Mouse (Mus musculus) kidney, adult 11 months (tissue): ENCODE results near the gene Itgb2l.
A peak's percentile ranks its signal among the peaks of the same experiment; 100 is the strongest.
"Not testable (repeated sequence)": the region's sequence is repeated elsewhere in the genome, so short reads cannot be mapped to it uniquely, and the experiment has no call there.

ENCODE experiments used
- DNase-seq: peaks from one replicate; pipeline ENCODE4 v3.0.0; 2022

The Itgb2l gene

GRCm38 (mm10) chr16:96443468-96443867 lies at the start of gene Itgb2l:
Gene Itgb2l, minus strand, starts transcription at chr16:96443619.
- no peak for DNase-seq

DNA sequence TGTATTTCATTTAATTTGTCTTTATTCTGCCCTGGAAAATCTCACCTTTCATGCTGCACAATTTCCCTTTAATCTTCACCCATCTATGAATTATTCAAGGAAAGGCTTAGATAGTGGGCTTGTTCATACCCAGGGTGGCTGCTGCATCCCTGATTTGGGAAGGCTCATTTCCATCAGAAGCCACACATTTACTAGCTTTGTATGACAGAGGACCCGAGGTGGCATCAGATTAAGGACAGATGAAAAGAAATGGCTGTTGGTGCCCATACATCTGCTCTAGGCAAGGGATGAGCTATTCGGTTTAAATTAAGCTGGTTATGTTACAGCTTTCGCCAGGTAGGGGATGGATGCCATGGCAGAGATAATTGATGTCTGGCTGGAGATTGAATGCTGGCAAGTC lies 48.1 kb upstream of the Itgb2l start:
- no peak for DNase-seq

DNA sequence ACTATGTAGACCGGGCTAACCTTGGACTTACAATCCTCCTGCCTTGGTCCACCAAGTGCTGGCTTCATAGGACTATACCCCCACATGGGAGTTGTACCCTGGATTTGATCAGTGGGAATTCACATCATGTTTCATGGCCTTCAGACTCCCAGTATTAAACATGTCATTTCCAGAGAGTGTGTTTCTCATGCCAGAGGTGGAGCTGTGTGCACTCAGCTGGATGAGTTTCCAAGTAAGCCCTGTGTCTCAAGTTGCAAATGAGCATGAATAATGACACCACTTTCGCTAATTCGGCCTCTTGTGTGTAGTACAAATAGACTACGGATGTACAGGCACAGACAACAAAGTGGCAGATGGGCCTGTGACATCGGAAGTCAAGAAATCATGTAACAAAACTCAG lies 44.6 kb upstream of the Itgb2l start:
- no peak for DNase-seq

DNA sequence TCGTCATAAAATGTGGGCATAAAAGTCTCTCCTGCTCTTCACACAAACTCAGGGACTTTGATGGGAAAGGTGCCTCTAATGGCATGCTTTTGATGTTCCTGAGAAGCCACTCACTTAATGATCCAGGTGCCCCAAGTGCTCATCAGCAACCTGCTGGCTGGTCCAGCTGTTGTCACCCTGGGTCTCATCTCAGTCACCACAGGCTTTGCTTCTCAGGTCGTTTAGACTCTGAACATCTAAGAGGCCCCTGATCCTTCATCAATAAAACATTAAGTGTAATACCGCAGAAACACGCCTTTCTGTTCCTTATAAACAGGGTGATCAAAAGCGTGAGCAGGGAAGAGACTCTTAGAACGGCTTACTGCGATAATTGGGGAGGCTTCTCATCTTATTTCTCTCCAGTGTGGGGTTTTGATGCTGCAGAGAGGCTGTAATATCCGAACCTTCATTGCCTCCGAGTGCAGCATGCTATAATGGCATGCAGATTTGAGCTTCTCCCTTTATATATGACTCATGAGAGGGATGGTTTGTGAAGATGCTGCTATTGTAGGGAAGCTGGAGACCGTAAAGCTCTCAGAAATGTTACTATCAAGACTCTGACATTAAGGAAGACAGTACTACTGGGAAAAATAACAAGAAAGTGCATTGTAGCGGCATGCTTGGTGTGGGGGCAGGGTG lies 43.7 kb upstream of the Itgb2l start:
- DNase-seq: no peak

DNA sequence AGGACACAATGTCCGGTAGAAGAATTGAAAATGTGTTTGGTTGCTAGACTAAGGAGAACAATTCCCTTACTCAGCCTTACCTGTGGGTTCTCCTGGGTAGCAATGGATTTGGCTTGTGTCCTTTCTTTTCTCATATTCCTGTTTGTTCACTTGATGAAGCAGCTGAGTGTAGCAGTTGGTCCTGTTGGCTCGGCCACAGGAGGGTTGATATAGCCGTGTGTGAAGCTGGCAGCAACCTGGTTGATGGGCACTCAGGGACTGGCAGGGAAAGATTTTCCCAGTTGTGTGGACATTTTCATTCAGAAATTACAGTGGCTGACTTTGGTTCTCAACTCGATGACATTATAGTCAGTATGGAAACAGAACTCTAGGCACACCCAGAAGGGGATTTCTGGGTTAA lies 38.4 kb upstream of the Itgb2l start:
- DNase-seq: no peak

GRCm38 (mm10) chr16:96474185-96474584 lies 30.8 kb upstream of the Itgb2l start:
- no peak for DNase-seq

DNA sequence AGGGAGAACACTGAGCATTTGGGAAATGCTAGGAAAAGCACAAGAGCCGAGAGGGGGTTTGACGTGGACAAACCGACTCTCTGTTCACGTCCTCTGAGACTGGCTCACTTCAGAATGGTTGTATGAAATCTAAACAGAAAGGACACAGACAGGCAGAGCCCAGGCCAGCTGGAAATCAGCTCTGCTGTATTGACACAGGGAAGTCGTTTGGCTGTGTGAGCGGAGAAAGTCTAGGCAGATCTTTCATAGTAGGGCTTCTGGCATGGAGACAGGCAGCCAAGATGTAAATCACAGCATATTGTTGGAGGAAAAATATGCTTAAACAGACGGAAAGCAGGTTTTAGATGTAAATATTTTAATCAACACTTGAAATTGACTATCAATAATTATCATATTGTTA lies 29.4 kb upstream of the Itgb2l start:
- DNase-seq: no peak

DNA sequence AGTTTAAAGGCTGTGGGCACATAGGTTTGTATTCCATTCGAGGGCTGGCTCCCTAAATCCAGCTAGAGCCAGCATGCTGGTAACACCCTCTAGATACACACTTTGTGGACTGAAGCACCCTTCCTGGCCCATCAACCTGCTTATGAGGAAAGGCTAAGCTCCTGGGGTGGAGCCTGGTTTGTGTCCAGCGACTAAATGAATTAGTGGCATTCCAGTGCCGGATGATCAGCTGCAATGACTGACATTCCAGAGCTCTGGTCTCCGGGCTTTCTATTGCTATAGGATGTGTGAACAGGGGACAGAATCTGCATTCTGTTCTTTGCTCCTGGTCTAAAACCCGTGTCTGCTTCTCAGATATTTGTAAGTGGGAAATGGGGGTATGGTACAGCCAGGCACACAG lies 28.9 kb upstream of the Itgb2l start:
- DNase-seq: peak; percentile 11

DNA sequence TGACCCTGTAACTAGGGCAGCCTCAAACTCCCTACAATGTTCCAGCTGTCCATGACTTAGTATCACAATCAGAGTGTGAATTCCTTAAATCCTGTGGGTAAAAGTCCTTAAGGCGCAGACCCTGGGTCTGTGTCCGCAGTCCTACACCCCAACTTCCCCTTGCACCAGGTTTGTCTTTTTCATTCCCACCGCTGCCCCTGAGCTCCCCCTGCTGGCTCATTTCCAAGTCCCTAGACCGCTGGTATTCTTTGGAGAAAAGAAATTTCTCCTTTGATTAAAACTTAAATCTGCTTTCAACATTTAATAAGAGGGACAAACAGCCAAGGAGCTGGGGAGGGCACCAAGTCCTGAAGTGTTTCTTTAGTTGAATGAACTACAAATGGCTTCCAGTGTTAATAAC lies 26.2 kb upstream of the Itgb2l start:
- no peak for DNase-seq

DNA sequence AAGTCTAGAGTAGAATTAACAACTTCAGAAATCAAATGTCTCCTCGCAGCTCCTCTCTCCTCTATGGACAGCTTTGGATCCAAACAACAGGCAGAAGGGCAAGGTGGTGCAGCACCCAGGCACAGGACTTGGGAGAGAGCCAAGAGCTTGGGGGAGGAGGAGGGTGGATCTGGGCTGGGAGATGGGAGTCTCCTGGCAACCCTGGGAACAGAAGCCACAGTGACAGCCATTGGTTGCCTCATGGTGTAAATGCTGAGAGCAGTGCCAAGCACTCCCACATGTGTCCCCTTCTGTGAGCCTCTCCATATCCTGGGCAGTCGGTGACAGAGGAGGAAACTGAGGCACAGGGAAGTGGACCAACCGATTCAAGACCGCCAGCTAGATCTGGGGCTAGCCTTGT lies 25.3 kb upstream of the Itgb2l start:
- DNase-seq: peak; percentile 6

- DNase-seq: no peak
Observed at GRCm38 (mm10) chr16:96468011-96468410, 24.6 kb upstream of the Itgb2l start.

GRCm38 (mm10) chr16:96467445-96467844 lies 24.0 kb upstream of the Itgb2l start, which contains the start of gene Pcp4:
Gene Pcp4, plus strand, starts transcription at chr16:96467606.
- DNase-seq: peak; percentile 57

DNA sequence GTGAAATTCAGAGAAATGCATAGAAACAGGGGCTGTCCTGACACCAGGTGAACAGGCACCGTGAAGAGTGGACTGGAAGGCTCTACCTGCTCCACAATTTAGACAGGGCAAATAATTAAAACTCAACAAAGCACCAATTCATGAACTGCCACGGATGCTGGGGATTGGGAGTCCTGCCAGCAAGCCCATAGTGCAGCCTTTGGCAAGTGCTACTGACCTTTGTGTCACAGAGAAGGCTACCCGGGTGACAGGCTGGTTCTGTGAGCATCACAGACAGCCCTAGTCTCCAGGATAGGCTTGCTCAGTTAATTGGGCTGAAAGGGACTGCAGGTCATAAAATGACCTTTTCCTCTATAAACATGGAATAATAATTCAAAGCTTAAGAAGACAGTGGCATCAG lies 17.4 kb upstream of the Itgb2l start:
- no peak for DNase-seq

DNA sequence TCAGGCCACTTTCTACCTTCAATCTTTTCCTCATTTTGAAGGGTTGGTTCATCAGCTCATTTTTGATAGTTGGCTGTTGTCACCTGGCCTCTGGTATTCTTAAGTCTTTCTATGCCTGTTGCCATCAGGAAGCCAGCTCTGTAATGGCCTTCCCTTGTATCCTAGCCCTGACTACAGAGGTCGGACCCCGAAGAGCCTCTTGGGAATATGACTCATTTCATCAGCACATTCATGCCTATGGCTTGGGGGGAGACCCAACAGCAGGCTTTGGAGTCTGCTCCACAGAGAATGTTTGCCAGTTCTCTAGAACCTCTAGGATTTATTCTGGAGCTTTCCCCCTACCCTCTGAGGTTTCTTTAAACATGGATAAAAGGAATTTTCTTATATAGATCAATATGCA lies 15.9 kb upstream of the Itgb2l start:
- no peak for DNase-seq

DNA sequence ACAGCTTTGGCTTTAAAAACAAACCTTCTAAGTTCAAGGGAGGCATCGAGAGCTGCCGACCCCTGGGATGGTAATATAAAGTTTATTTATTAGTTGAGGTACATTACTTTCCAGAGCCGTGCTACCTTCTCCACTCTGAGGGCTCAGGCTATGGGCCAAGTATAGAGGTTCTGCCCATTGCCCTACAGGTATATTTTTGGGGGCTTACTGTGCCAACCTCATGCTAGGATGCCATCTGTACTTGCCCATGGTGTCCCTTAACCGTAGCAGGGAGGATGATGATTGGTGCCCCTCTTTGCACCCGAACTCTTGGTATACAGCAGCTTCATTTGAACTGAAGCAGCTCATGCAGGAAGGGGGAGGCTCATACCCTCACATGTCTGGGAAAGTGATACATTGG lies 14.2 kb upstream of the Itgb2l start:
- no peak for DNase-seq

GRCm38 (mm10) chr16:96454086-96454485 lies 10.7 kb upstream of the Itgb2l start:
- no peak for DNase-seq

- not testable (repeated sequence) for DNase-seq
Observed at GRCm38 (mm10) chr16:96450871-96451270, 7.5 kb upstream of the Itgb2l start.

GRCm38 (mm10) chr16:96441826-96442225 lies 1.6 kb downstream of the Itgb2l start:
- no peak for DNase-seq

- DNase-seq: no peak
Observed at GRCm38 (mm10) chr16:96440871-96441270, 2.5 kb downstream of the Itgb2l start.

- DNase-seq: no peak
Observed at GRCm38 (mm10) chr16:96439682-96440081, 3.7 kb downstream of the Itgb2l start.

GRCm38 (mm10) chr16:96438946-96439345 lies 4.5 kb downstream of the Itgb2l start:
- no peak for DNase-seq

DNA sequence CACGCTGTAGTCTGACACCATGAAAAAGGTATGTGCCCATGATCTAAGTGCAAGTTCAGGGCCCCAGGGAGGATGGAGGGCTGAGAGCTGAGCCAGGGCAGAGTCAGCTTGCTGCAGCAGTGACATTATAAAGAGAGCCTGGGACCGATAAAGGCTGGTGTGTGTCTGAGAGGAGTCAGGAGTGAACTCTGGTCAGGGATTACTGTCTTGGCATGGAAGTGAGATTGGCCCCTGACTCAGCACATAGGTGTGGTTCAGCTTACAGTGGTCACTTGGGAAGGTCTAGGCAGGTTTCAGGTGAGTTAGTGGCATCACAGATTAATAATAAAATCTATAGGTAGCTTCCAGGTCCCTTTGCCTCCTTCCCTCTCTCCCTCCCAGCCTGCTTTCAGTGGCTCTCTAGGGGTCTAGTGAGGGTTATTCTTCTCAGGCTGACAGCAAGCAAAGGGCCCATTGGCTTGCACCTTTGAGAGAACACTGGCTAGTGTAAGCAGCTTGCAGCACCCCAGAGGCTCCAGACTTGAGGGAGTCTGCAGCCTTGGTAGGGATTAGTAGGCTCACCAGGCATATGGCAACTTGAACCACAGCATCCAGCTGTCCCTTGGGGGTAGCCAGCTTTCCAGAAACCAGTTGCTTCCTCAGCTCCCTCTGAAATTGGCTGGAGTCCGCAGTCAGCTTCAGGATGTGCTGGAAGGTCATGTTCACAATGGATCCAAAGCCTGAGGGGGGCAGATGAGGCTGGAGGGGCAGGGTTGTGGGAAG lies 9.2 kb downstream of the Itgb2l start:
- DNase-seq: no peak

GRCm38 (mm10) chr16:96433266-96433665 lies 10.2 kb downstream of the Itgb2l start:
- no peak for DNase-seq

- DNase-seq: no peak
Observed at GRCm38 (mm10) chr16:96429046-96429445, 14.4 kb downstream of the Itgb2l start.

DNA sequence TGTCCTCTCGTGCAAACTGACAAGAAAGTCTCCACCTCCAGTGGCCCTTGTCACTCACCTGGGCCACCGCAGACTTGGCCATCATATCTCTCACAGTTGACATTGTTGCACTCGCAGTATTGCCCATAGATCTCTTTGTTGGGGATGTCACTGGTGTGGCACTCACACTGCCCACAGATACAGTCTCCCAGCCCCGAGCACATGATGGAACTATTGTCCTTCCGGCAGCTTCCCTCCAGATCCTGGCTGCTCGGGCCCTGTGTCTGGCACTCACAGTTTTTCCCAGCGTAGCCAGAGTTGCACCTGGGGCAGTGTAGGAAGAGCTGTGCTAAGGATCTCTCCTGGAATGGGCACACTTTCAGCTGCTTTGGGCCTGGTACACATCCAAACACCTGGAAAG lies 16.7 kb downstream of the Itgb2l start:
- DNase-seq: no peak
